Mouse (Mus musculus) limb, embryonic 12.5 days (tissue): ENCODE data around the gene Ndufc1. TPM values are rescaled to one million over a fixed set of nuclear protein-coding genes. Genes with fewer than 3 reads are reported as not detected.
"Not testable (repeated sequence)": the region's sequence is repeated elsewhere in the genome, so short reads cannot be mapped to it uniquely, and the experiment has no call there.

ENCODE experiments used
- ATAC-seq: fragments of 200-750 bp; cut with Nextera tagmentation; 2 replicates; pipeline ENCODE4 v1.8.0; 2017; ENCODE audit warnings: low read depth, moderate TSS enrichment; ENCODE audit not compliant: insufficient number of reproducible peaks, insufficient read depth, low FRiP score, low TSS enrichment
- H3K27ac ChIP-seq: fragments of 300-500 bp; sonication (generic); 2 replicates; pipeline ENCODE4 v1.5.1; 2016; ENCODE audit warnings: mild to moderate bottlenecking, moderate library complexity
- H3K27me3 ChIP-seq: fragments of 300-500 bp; sonication (generic); 2 replicates; pipeline ENCODE4 v1.6.1; 2016; ENCODE audit warnings: mild to moderate bottlenecking, moderate library complexity
- H3K36me3 ChIP-seq: fragments of 300-500 bp; sonication (generic); 2 replicates; pipeline ENCODE4 v1.6.1; 2016; ENCODE audit warnings: mild to moderate bottlenecking, moderate library complexity
- H3K4me1 ChIP-seq: fragments of 300-500 bp; sonication (generic); replicated peaks from 2 replicates; pipeline ENCODE4 v1.6.1; 2016
- H3K4me2 ChIP-seq: fragments of 300-500 bp; sonication (generic); 2 replicates; pipeline ENCODE4 v1.6.1; 2016; ENCODE audit warnings: mild to moderate bottlenecking, moderate library complexity
- H3K4me3 ChIP-seq: fragments of 300-500 bp; sonication (generic); replicated peaks from 2 replicates; pipeline ENCODE4 v1.5.1; 2016; ENCODE audit warnings: mild to moderate bottlenecking
- H3K9ac ChIP-seq: fragments of 300-500 bp; sonication (generic); replicated peaks from 2 replicates; pipeline ENCODE4 v1.6.1; 2016; ENCODE audit warnings: mild to moderate bottlenecking, moderate library complexity
- H3K9me3 ChIP-seq: fragments of 300-500 bp; sonication (generic); 2 replicates; pipeline ENCODE4 v1.6.1; 2016; ENCODE audit warnings: mild to moderate bottlenecking, moderate library complexity
- WGBS: fragments of 180-500 bp; shearing (Covaris S2); methylation state at CpG from one replicate; pipeline ENCODE4 v1.1.7; 2016; 5-methylcytosine and 5-hydroxymethylcytosine counted together
- polyA plus RNA-seq: library from polyadenylated mRNA; unstranded; fragments of >200 nt; fragmentation: Nextera tagmentation; extraction: Ambion mirVana; gene quantifications from 2 replicates; pipeline ENCODE4 v1.2.1, GENCODE M21; 2016

Ndufc1 gene
- polyA plus RNA-seq, 1 experiment from 2014 or later = 751 TPM

- no peak overlapping the region for H3K4me2 ChIP-seq
- no peak for ATAC-seq
- no peak overlapping the region for H3K27ac ChIP-seq
- no peaks in the 10 kb centered on the region for H3K9me3 ChIP-seq
- H3K9ac ChIP-seq = no peak overlapping the region
- H3K27me3 ChIP-seq = no peaks in the 10 kb centered on the region
- 71% methylated on average over 4 of the region's 4 CpGs for WGBS
- H3K4me1 ChIP-seq = peaks cover 9% of the 10 kb centered on the region; the same call in 1 of the 2 replicates
- no peaks in the 10 kb centered on the region for H3K36me3 ChIP-seq
- no peak overlapping the region for H3K4me3 ChIP-seq
Measured at GRCm38 (mm10) chr3:51366926-51367325, 41.9 kb downstream of the Ndufc1 start.

GRCm38 (mm10) chr3:51365517-51365882 lies 43.3 kb downstream of the Ndufc1 start:
- no peak overlapping the region for H3K27ac ChIP-seq

GRCm38 (mm10) chr3:51364703-51365516 lies 43.9 kb downstream of the Ndufc1 start:
- Histone ChIP-seq H3K4me2 (peak overlapping the region; percentile 68), H3K27ac (no peak overlapping the region), H3K9me3 (no peaks in the 10 kb centered on the region), H3K4me3 (peak overlapping the region; percentile 47), H3K9ac (peak overlapping the region; percentile 56), H3K36me3 (no peaks in the 10 kb centered on the region), H3K27me3 (0 out of 2 replicates have a peak, but pooled peaks cover 4% of the 10 kb centered on the region), H3K4me1 (peaks cover 9% of the 10 kb centered on the region; the same call in 1 of the 2 replicates)
- ATAC-seq = peak; percentile 66
- 7% methylated on average over 31 of the region's 31 CpGs for WGBS

More at GRCm38 (mm10) chr3:51365517-51365882, 43.3 kb downstream of the Ndufc1 start:
- Histone ChIP-seq H3K4me2 (peak overlapping the region; percentile 68), H3K4me1 (peaks cover 9% of the 10 kb centered on the region; the same call in 1 of the 2 replicates), H3K9ac (peak overlapping the region; percentile 56; the same call in 1 of the 2 replicates), H3K4me3 (peak overlapping the region; percentile 47), H3K27me3 (0 out of 2 replicates have a peak, but pooled peaks cover 4% of the 10 kb centered on the region), H3K9me3 (no peaks in the 10 kb centered on the region), H3K36me3 (no peaks in the 10 kb centered on the region)
- 15% methylated on average over 3 of the region's 3 CpGs for WGBS
- ATAC-seq = 0 out of 2 replicates have a peak, but pooled peaks have one; percentile 34

- H3K4me2 ChIP-seq = peak overlapping the region; percentile 20
- no peaks in the 10 kb centered on the region for H3K9me3 ChIP-seq
- H3K9ac ChIP-seq = no peak overlapping the region
- H3K27me3 ChIP-seq = peaks cover 7% of the 10 kb centered on the region; the same call in 1 of the 2 replicates
- WGBS = 21% methylated on average over 9 of the region's 9 CpGs
- peaks cover 9% of the 10 kb centered on the region; the same call in 1 of the 2 replicates for H3K4me1 ChIP-seq
- no peak for ATAC-seq
- no peak overlapping the region for H3K27ac ChIP-seq
- H3K36me3 ChIP-seq = no peaks in the 10 kb centered on the region
- no peak overlapping the region for H3K4me3 ChIP-seq
Measured at GRCm38 (mm10) chr3:51361066-51361465, 47.7 kb downstream of the Ndufc1 start.

- H3K4me3 ChIP-seq = peak overlapping the region; percentile 58
- ATAC-seq = peak; percentile 22; the same call in 1 of the 2 replicates
- H3K36me3 ChIP-seq = no peaks in the 10 kb centered on the region
- peaks cover 7% of the 10 kb centered on the region; the same call in 1 of the 2 replicates for H3K27me3 ChIP-seq
- no peaks in the 10 kb centered on the region for H3K9me3 ChIP-seq
- H3K4me2 ChIP-seq = peak overlapping the region; percentile 80
- no peak overlapping the region for H3K27ac ChIP-seq
- peaks cover 3% of the 10 kb centered on the region; the same call in 1 of the 2 replicates for H3K4me1 ChIP-seq
- WGBS = 20% methylated on average over 14 of the region's 14 CpGs
- H3K9ac ChIP-seq = no peak overlapping the region
Measured at GRCm38 (mm10) chr3:51359558-51360307, 49.1 kb downstream of the Ndufc1 start.

- no peaks in the 10 kb centered on the region for H3K9me3 ChIP-seq
- peak overlapping the region; percentile 58 for H3K4me3 ChIP-seq
- WGBS = under 1% methylated on average over 50 of the region's 50 CpGs
- H3K4me1 ChIP-seq = no peaks in the 10 kb centered on the region; the same call in 1 of the 2 replicates
- H3K4me2 ChIP-seq = peak overlapping the region; percentile 80
- H3K9ac ChIP-seq = peak overlapping the region; percentile 62
- peaks cover 7% of the 10 kb centered on the region; the same call in 1 of the 2 replicates for H3K27me3 ChIP-seq
- no peaks in the 10 kb centered on the region for H3K36me3 ChIP-seq
- peak overlapping the region; percentile 62 for H3K27ac ChIP-seq
- ATAC-seq = peak; percentile 67
Measured at GRCm38 (mm10) chr3:51358660-51359557, 49.9 kb downstream of the Ndufc1 start.

- Histone ChIP-seq H3K4me2 (peak overlapping the region; percentile 80), H3K27ac (no peak overlapping the region), H3K9me3 (no peaks in the 10 kb centered on the region), H3K4me3 (peak overlapping the region; percentile 58), H3K4me1 (no peaks in the 10 kb centered on the region; the same call in 1 of the 2 replicates), H3K36me3 (no peaks in the 10 kb centered on the region), H3K27me3 (peaks cover 7% of the 10 kb centered on the region; the same call in 1 of the 2 replicates), H3K9ac (no peak overlapping the region)
- WGBS = 1% methylated on average over 15 of the region's 15 CpGs
- no peak for ATAC-seq
Measured at GRCm38 (mm10) chr3:51358181-51358580, 50.6 kb downstream of the Ndufc1 start.

GRCm38 (mm10) chr3:51357624-51358023 lies 51.2 kb downstream of the Ndufc1 start:
- no peaks in the 10 kb centered on the region for H3K9me3 ChIP-seq
- H3K9ac ChIP-seq = no peak overlapping the region
- H3K4me3 ChIP-seq = peak overlapping the region; percentile 58
- H3K27ac ChIP-seq = no peak overlapping the region
- no peaks in the 10 kb centered on the region; the same call in 1 of the 2 replicates for H3K4me1 ChIP-seq
- ATAC-seq = no peak
- H3K27me3 ChIP-seq = peaks cover 7% of the 10 kb centered on the region; the same call in 1 of the 2 replicates
- peak overlapping the region; percentile 80 for H3K4me2 ChIP-seq
- WGBS = 9% methylated on average over 14 of the region's 14 CpGs
- no peaks in the 10 kb centered on the region for H3K36me3 ChIP-seq

GRCm38 (mm10) chr3:51357078-51357477 lies 51.7 kb downstream of the Ndufc1 start:
- no peak overlapping the region for H3K4me2 ChIP-seq
- peak overlapping the region; percentile 9; the same call in 1 of the 2 replicates for H3K4me3 ChIP-seq

GRCm38 (mm10) chr3:51354956-51355355 lies 53.8 kb downstream of the Ndufc1 start:
- H3K4me2 ChIP-seq, ATAC-seq, H3K9me3 ChIP-seq, H3K9ac ChIP-seq, H3K4me3 ChIP-seq, H3K36me3 ChIP-seq, H3K4me1 ChIP-seq, H3K27me3 ChIP-seq, H3K27ac ChIP-seq: not testable (repeated sequence)
- WGBS = 86% methylated on average over 6 of the region's 6 CpGs

More at GRCm38 (mm10) chr3:51357078-51357477, 51.7 kb downstream of the Ndufc1 start:
- H3K36me3 ChIP-seq = no peaks in the 10 kb centered on the region
- no peaks in the 10 kb centered on the region for H3K9me3 ChIP-seq
- no peaks in the 10 kb centered on the region; the same call in 1 of the 2 replicates for H3K4me1 ChIP-seq
- no peak overlapping the region for H3K27ac ChIP-seq
- no peak for ATAC-seq
- 58% methylated on average over 5 of the region's 5 CpGs for WGBS
- H3K9ac ChIP-seq = no peak overlapping the region
- H3K27me3 ChIP-seq = peaks cover 7% of the 10 kb centered on the region; the same call in 1 of the 2 replicates
